Mouse (Mus musculus) ES-E14 (cell line): ENCODE results near the gene Gstt3. TPM values are rescaled to one million over a fixed set of nuclear protein-coding genes. Genes with fewer than 3 reads are reported as not detected.

Experiments used
- DNase-seq: peaks from one replicate; pipeline ENCODE4 v3.0.0-alpha.2; 2013; ENCODE audit warnings: low read depth, low spot score
- H3K27ac ChIP-seq: 2 replicates; pipeline ENCODE4 v1.5.1; 2012; ENCODE audit warnings: low read depth, mild to moderate bottlenecking, low read length, moderate library complexity, mixed read lengths; ENCODE audit not compliant: poor library complexity, insufficient read depth, severe bottlenecking
- H3K36me3 ChIP-seq: 2 replicates; pipeline ENCODE4 v1.6.1; 2012; ENCODE audit warnings: mild to moderate bottlenecking, low read length, moderate library complexity, mixed read lengths; ENCODE audit not compliant: control insufficient read depth, poor library complexity, insufficient read depth, severe bottlenecking
- H3K4me1 ChIP-seq, 2 experiments: fragments of 150-350 bp in 1 of 2; sonication (generic) in 1 of 2; 2 replicates each; pipeline ENCODE4 v1.6.1; 2012; ENCODE audit warnings: low read length in 2 of 2, mild to moderate bottlenecking in 1 of 2, mixed read lengths in 1 of 2; ENCODE audit not compliant: control insufficient read depth in 2 of 2, insufficient read depth in 2 of 2, poor library complexity in 1 of 2
- H3K4me3 ChIP-seq, 2 experiments: fragments of 150-350 bp in 1 of 2; sonication (generic) in 1 of 2; 2 replicates each; pipeline ENCODE4 v1.5.1; 2012; ENCODE audit warnings: low read length in 2 of 2, low read depth in 1 of 2, mild to moderate bottlenecking in 1 of 2, mixed read lengths in 1 of 2; ENCODE audit not compliant: insufficient read depth in 1 of 2, poor library complexity in 1 of 2, severe bottlenecking in 1 of 2
- H3K9ac ChIP-seq: 2 replicates; pipeline ENCODE4 v1.6.1; 2012; ENCODE audit warnings: low read depth, mild to moderate bottlenecking, low read length, mixed read lengths; ENCODE audit not compliant: poor library complexity, insufficient read depth, severe bottlenecking
- H3K9me3 ChIP-seq: fragments of 150-350 bp; sonication (generic); 2 replicates; pipeline ENCODE4 v1.6.1; 2012; ENCODE audit warnings: low read depth, mild to moderate bottlenecking, low read length; ENCODE audit not compliant: control insufficient read depth, insufficient read depth
- CHD2 ChIP-seq: IDR thresholded peaks from 2 replicates; pipeline ENCODE4 v1.6.1; 2014; ENCODE audit warnings: mild to moderate bottlenecking, low read depth, low read length, inconsistent platforms
- HCFC1 ChIP-seq: IDR thresholded peaks from 2 replicates; pipeline ENCODE4 v1.6.1; 2012; ENCODE audit warnings: low read length, inconsistent platforms, borderline replicate concordance; ENCODE audit not compliant: insufficient read depth
- MAFK ChIP-seq: IDR thresholded peaks from 2 replicates; pipeline ENCODE4 v1.6.1; 2014; ENCODE audit warnings: mild to moderate bottlenecking, low read depth, low read length, inconsistent platforms; ENCODE audit not compliant: insufficient read depth
- ZC3H11A ChIP-seq: IDR thresholded peaks from 2 replicates; pipeline ENCODE4 v1.6.1; 2012; ENCODE audit warnings: low read depth, mild to moderate bottlenecking, inconsistent platforms, low read length, borderline replicate concordance
- ZNF384 ChIP-seq: IDR thresholded peaks from 2 replicates; pipeline ENCODE4 v1.6.1; 2012; ENCODE audit warnings: low read depth, low read length, inconsistent platforms
- in situ Hi-C, 2 experiments: fragments of 600-800 bp; cut with MboI; formaldehyde crosslinking; loops; one replicate each; pipeline ENCODE4 v1.15.1; 2025; ENCODE audit warnings: low sequenced_read_pairs in 2 of 2, inconsistent platforms in 1 of 2; ENCODE audit not compliant: unreplicated experiment in 2 of 2
- total RNA-seq: library from RNA; depleted of rRNA; stranded (reverse); fragments of 300-350 nt; gene quantifications from 2 replicates; pipeline ENCODE4 v1.2.3, GENCODE M21; 2012

Gstt3 gene
- total RNA-seq, 1 experiment, result 3.4 TPM

DNA sequence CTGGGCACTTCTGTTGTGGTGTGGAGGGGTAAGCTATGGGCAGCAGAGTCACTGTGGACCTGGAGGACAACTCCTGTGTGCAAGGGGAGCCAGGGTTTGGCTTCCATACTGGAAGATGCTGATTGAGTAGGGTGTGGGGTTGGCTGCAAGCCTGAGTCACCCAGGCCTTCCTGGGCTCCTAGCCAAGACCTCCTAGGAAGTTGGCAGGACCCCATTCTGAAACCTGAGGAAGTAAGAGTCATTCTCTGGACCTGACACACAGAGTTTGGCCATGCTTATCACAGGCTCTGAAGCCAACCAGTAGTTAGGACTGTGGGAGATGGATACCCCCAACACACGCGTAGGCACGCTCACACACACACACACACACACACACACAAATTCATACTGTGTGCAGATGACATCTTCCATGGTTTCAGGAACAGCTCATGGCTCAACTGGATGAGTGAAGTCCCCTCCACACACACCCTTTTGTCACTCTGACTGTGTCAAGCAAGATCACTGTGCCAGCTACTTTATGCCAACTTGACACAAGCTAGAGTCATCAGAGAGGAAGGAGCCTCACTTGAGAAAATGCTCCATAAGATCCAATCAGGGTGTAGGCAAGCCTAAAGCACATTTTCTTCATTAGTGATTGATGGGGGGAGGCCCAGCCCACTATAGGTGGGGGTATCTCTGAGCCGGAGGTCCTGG is 46.6 kb upstream of the Gstt3 start:
- no peak overlapping the region for H3K4me3 ChIP-seq
- DNase-seq, result no peak
- TF ChIP-seq MAFK (no peak), ZC3H11A (no peak), CHD2 (no peak)
- H3K36me3 ChIP-seq, result peaks cover 3% of the 10 kb centered on the region; the same call in 1 of the 2 replicates
- in situ Hi-C loops, result no loop called here
- H3K9ac ChIP-seq, result no peak overlapping the region
- peaks cover 0 to 7% of the 10 kb centered on the region in 2 experiments; a peak in 1 of 4 replicates for H3K4me1 ChIP-seq
- H3K9me3 ChIP-seq, result no peaks in the 10 kb centered on the region
- H3K27ac ChIP-seq, result no peak overlapping the region

DNA sequence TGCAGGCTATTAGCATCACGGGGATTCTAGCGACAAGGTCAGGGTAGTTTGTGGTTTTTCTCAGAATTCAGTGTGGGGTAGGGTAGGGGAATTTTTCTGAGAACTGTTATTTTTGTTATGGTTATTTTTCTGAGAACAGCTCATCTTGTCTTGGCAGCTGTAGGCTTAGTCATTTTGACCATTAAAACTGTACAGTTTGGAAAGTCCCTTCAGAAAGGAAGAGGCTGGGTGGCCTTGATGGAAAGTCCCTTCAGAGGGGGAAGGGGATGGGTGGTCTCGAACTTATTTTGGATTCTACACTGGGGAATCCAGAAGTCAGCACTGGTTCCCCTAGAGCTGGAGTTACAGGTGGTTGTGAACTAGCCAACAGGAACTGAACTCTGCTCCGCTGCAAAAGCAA is 43.3 kb upstream of the Gstt3 start:
- Histone ChIP-seq H3K4me1 (peaks cover 0 to 2% of the 10 kb centered on the region in 2 experiments; a peak in 1 of 4 replicates), H3K27ac (no peak overlapping the region), H3K4me3 (no peak overlapping the region), H3K9me3 (no peaks in the 10 kb centered on the region), H3K36me3 (no peaks in the 10 kb centered on the region), H3K9ac (no peak overlapping the region)
- no peak for DNase-seq
- in situ Hi-C loops, result no loop called here
- no peak for TF ChIP-seq MAFK
- TF ChIP-seq HCFC1, result no peak
- TF ChIP-seq CHD2, result no peak

DNA sequence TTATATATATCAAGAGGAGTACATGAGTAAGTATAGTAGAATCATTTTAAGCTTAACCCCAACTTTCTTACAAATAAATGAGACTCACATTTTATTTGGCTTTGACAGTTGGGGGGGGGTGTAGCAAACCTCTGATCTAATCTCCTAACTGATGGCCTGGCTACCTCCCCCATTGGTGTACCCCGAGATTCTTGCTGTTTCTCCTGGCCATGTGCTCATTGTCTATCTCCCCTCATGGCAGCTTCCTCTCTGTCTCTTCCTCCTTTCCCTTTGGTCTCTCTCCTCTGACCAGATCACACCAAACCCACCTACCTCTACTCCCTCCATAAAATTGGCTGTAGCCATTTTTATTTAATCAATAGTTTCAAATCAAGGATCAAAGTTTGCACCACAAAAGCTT is 42.6 kb upstream of the Gstt3 start:
- Histone ChIP-seq H3K4me3 (no peak overlapping the region), H3K4me1 (peaks cover 0 to 2% of the 10 kb centered on the region in 2 experiments; a peak in 1 of 4 replicates), H3K27ac (no peak overlapping the region), H3K9me3 (no peaks in the 10 kb centered on the region), H3K36me3 (no peaks in the 10 kb centered on the region), H3K9ac (no peak overlapping the region)
- TF ChIP-seq ZNF384 (no peak), MAFK (no peak), ZC3H11A (no peak), CHD2 (no peak), HCFC1 (no peak)
- in situ Hi-C loops, result no loop called here
- no peak for DNase-seq

DNA sequence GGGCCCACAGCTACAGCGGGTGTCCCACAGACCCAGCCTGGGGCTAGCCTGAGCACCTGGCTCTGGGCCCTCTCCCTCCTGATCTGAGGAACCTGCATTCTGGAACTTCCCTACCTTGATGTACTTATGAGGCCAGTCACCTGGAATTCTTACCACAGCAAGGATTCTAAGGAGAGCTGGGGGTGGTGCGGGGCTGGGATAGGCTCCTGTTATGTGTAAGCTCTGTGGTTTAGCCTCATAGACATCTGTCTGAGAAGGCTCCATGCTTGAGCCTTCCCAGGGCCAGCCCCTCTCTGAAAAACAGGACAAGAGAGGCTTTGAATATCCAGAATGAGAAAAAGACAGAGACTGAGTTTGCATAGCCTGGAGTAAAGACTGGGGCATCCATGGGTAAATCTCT is 41.2 kb upstream of the Gstt3 start, which contains the start of gene Gstt4:
Gene Gstt4 (minus strand): TSS at position 101 of the 400 bp plus-strand sequence.
- Histone ChIP-seq H3K27ac (no peak within 1 kb of the TSS), H3K9ac (no peak within 1 kb of the TSS), H3K9me3 (no peaks in the 10 kb centered on the region), H3K36me3 (no peaks in the 10 kb centered on the region), H3K4me1 (peaks cover 0 to 2% of the 10 kb centered on the region in 2 experiments; a peak in 1 of 4 replicates), H3K4me3 (no peak within 1 kb of the TSS)
- no peak for DNase-seq
- in situ Hi-C loops, result no loop called here
- no peak for TF ChIP-seq CHD2
- no peak for TF ChIP-seq ZC3H11A
- no peak for TF ChIP-seq MAFK
- no peak for TF ChIP-seq HCFC1
- no peak for TF ChIP-seq ZNF384

DNA sequence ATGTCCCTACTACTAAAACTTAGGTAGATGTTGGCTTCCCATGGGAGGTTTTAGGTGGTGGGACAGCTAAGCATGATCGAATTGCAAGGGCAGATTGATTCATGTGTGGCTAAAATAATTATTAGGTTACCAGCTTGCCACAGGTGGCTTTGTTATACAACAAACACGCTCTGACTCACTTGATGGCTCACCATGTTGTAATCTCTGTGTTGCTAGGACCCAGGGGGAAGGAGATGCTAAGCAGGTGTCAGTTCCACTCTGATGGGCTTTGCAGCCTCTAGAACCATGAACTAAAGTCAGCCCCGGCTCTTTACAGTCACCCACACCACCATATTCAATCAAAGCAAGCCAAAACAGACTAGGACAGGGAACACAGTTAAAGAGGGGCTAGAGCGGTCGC is 38.7 kb upstream of the Gstt3 start:
- TF ChIP-seq CHD2 (no peak), MAFK (no peak)
- no peaks in the 10 kb centered on the region for H3K9me3 ChIP-seq

More for the DNA sequence above, 38.7 kb upstream of the Gstt3 start:
- no peaks in the 10 kb centered on the region for H3K4me1 ChIP-seq
- H3K27ac ChIP-seq, result no peak overlapping the region
- H3K36me3 ChIP-seq, result no peaks in the 10 kb centered on the region
- DNase-seq, result no peak
- no peak overlapping the region for H3K4me3 ChIP-seq
- in situ Hi-C loops, result no loop called here
- no peak overlapping the region for H3K9ac ChIP-seq
